Mouse (Mus musculus) naive thymus-derived CD4-positive, alpha-beta T cell, adult 5 months (primary cell): Measurements from ENCODE around the gene Ccn2. TPM values are rescaled to one million over a fixed set of nuclear protein-coding genes. Genes with fewer than 3 reads are reported as not detected.

Source experiments
- polyA plus RNA-seq: library from polyadenylated mRNA; unstranded; fragments of 100-300 nt; shearing (Covaris generic); gene quantifications from one replicate; pipeline ENCODE4 v1.2.1, GENCODE M21; 2017

Ccn2 gene
- not detected for polyA plus RNA-seq

DNA sequence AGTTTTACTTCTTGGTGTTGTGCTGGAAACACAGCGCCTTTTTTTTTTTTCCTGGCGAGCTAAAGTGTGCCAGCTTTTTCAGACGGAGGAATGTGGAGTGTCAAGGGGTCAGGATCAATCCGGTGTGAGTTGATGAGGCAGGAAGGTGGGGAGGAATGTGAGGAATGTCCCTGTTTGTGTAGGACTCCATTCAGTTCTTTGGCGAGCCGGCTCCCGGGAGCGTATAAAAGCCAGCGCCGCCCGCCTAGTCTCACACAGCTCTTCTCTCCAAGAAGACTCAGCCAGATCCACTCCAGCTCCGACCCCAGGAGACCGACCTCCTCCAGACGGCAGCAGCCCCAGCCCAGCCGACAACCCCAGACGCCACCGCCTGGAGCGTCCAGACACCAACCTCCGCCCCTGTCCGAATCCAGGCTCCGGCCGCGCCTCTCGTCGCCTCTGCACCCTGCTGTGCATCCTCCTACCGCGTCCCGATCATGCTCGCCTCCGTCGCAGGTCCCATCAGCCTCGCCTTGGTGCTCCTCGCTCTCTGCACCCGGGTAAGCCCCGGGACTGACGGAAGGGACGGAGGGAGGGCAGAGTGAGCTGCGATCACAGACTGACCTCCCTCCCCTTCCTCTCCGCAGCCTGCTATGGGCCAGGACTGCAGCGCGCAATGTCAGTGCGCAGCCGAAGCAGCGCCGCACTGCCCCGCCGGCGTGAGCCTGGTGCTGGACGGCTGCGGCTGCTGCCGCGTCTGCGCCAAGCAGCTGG, at the start of gene Ccn2:
TSS of gene Ccn2 (plus strand) at position 193 of the 753 bp plus-strand sequence.

Other genes with a start within 250 kb of the Ccn2 start
- gene Enpp1, start 116.7 kb downstream of the Ccn2 start, polyA plus RNA-seq = 14.7 TPM
- gene Enpp3, start 247.4 kb downstream of the Ccn2 start, polyA plus RNA-seq = 0.15 TPM